Mouse (Mus musculus) heart, embryonic 15.5 days (tissue): ENCODE data around the gene Cypt3. TPM values are rescaled to one million over a fixed set of nuclear protein-coding genes. Genes with fewer than 3 reads are reported as not detected.

ENCODE experiments used
- ATAC-seq: fragments of 200-750 bp; cut with Nextera tagmentation; replicated peaks from 2 replicates; pipeline ENCODE4 v1.8.0; 2017; ENCODE audit warnings: low read depth, moderate TSS enrichment; ENCODE audit not compliant: insufficient number of reproducible peaks, insufficient read depth, low FRiP score
- H3K27ac ChIP-seq: fragments of 300-500 bp; sonication (generic); 2 replicates; pipeline ENCODE4 v1.5.1; 2015; ENCODE audit warnings: mild to moderate bottlenecking, inconsistent platforms
- H3K27me3 ChIP-seq: fragments of 300-500 bp; sonication (generic); 2 replicates; pipeline ENCODE4 v1.6.1; 2015; ENCODE audit warnings: inconsistent platforms
- H3K36me3 ChIP-seq: fragments of 300-500 bp; sonication (generic); 2 replicates; pipeline ENCODE4 v1.6.1; 2015; ENCODE audit warnings: mild to moderate bottlenecking, inconsistent platforms
- H3K4me1 ChIP-seq: fragments of 300-500 bp; sonication (generic); replicated peaks from 2 replicates; pipeline ENCODE4 v1.6.1; 2015; ENCODE audit warnings: inconsistent platforms
- H3K4me2 ChIP-seq: fragments of 300-500 bp; sonication (generic); 2 replicates; pipeline ENCODE4 v1.6.1; 2015; ENCODE audit warnings: inconsistent platforms, mild to moderate bottlenecking, moderate library complexity
- H3K4me3 ChIP-seq: fragments of 300-500 bp; sonication (generic); 2 replicates; pipeline ENCODE4 v1.5.1; 2015; ENCODE audit warnings: mild to moderate bottlenecking, inconsistent platforms
- H3K9ac ChIP-seq: fragments of 300-500 bp; sonication (generic); 2 replicates; pipeline ENCODE4 v1.6.1; 2015; ENCODE audit warnings: mild to moderate bottlenecking, inconsistent platforms
- H3K9me3 ChIP-seq: fragments of 300-500 bp; sonication (generic); replicated peaks from 2 replicates; pipeline ENCODE4 v1.6.1; 2016; ENCODE audit warnings: inconsistent platforms
- WGBS: fragments of 180-500 bp; shearing (Covaris S2); methylation state at CpG from one replicate; pipeline ENCODE4 v1.1.7; 2015; ENCODE audit warnings: mixed read lengths; 5-methylcytosine and 5-hydroxymethylcytosine counted together
- polyA plus RNA-seq: library from polyadenylated mRNA; unstranded; fragments of >200 nt; fragmentation: Nextera tagmentation; extraction: Ambion mirVana; gene quantifications from 2 replicates; pipeline ENCODE4 v1.2.1, GENCODE M21; 2015

Gene Cypt3
- not detected in 2 replicates for polyA plus RNA-seq

- Histone ChIP-seq H3K4me1 (no peaks in the 10 kb centered on the region), H3K27me3 (no peaks in the 10 kb centered on the region), H3K9ac (no peak within 1 kb of the TSS), H3K4me3 (no peak within 1 kb of the TSS), H3K4me2 (no peak within 1 kb of the TSS), H3K9me3 (no peaks in the 10 kb centered on the region), H3K27ac (no peak within 1 kb of the TSS), H3K36me3 (no peaks in the 10 kb centered on the region)
- ATAC-seq = no peak
- WGBS = 59% methylated on average over 7 of the region's 7 CpGs
Measured at GRCm38 (mm10) chrX:153558293-153558692, at the start of gene Cypt3. TSS of gene Cypt3 (plus strand) at chrX:153558593.

GRCm38 (mm10) chrX:153515491-153515890, 42.9 kb upstream of the Cypt3 start:
- Histone ChIP-seq H3K36me3 (no peaks in the 10 kb centered on the region), H3K9ac (no peak overlapping the region), H3K9me3 (no peaks in the 10 kb centered on the region), H3K4me3 (no peak overlapping the region), H3K4me2 (no peak overlapping the region), H3K4me1 (no peaks in the 10 kb centered on the region), H3K27ac (no peak overlapping the region), H3K27me3 (no peaks in the 10 kb centered on the region)
- no peak for ATAC-seq
- WGBS = 76% methylated on average over 5 of the region's 5 CpGs

GRCm38 (mm10) chrX:153528399-153528798, 30.0 kb upstream of the Cypt3 start:
- no peak overlapping the region for H3K27ac ChIP-seq
- H3K36me3 ChIP-seq = no peaks in the 10 kb centered on the region
- H3K4me1 ChIP-seq = no peaks in the 10 kb centered on the region
- WGBS = 9% methylated on average over 2 of the region's 2 CpGs
- ATAC-seq = no peak
- no peak overlapping the region for H3K4me3 ChIP-seq
- no peak overlapping the region for H3K4me2 ChIP-seq
- no peaks in the 10 kb centered on the region for H3K27me3 ChIP-seq
- no peaks in the 10 kb centered on the region for H3K9me3 ChIP-seq
- no peak overlapping the region for H3K9ac ChIP-seq

DNA sequence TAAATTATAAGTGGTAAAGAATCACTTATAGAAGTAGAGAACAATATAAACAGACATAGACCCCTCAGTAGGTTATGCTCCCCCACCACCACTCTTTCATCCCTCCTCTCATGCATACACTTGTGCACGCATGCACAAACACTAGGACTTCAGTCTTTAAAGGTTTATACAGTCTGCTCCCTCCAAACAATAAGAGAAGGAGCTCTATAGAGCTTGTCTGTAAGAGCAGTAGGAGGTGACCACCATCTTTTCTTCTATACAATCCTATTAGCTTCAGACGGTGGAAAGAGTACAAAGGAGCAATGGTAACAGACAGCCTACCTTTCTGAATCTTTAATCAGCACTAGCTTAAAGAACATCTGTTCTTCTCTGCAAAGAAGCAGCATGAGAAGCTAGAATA, 1.8 kb upstream of the Cypt3 start:
- no peaks in the 10 kb centered on the region for H3K9me3 ChIP-seq
- H3K36me3 ChIP-seq = no peaks in the 10 kb centered on the region
- no peak overlapping the region for H3K27ac ChIP-seq
- no peak overlapping the region for H3K9ac ChIP-seq
- H3K4me1 ChIP-seq = no peaks in the 10 kb centered on the region
- H3K4me2 ChIP-seq = no peak overlapping the region
- 64% methylated on average over 2 of the region's 2 CpGs for WGBS
- H3K27me3 ChIP-seq = no peaks in the 10 kb centered on the region
- H3K4me3 ChIP-seq = no peak overlapping the region
- no peak for ATAC-seq

GRCm38 (mm10) chrX:153564650-153565049, 6.3 kb downstream of the Cypt3 start:
- Histone ChIP-seq H3K27ac (no peak overlapping the region), H3K9ac (no peak overlapping the region), H3K36me3 (no peaks in the 10 kb centered on the region), H3K9me3 (no peaks in the 10 kb centered on the region), H3K4me1 (no peaks in the 10 kb centered on the region), H3K4me3 (no peak overlapping the region), H3K4me2 (no peak overlapping the region), H3K27me3 (no peaks in the 10 kb centered on the region)
- 60% methylated on average over 1 of the region's 1 CpGs for WGBS
- ATAC-seq = no peak

- H3K9ac ChIP-seq = no peak overlapping the region
- H3K4me3 ChIP-seq = no peak overlapping the region
- H3K36me3 ChIP-seq = no peaks in the 10 kb centered on the region
- no peak overlapping the region for H3K27ac ChIP-seq
- H3K4me2 ChIP-seq = no peak overlapping the region
- 28% methylated on average over 2 of the region's 2 CpGs for WGBS
- ATAC-seq = no peak
- H3K9me3 ChIP-seq = no peaks in the 10 kb centered on the region
- H3K4me1 ChIP-seq = no peaks in the 10 kb centered on the region
- no peaks in the 10 kb centered on the region for H3K27me3 ChIP-seq
Measured at GRCm38 (mm10) chrX:153599583-153599982, 41.2 kb downstream of the Cypt3 start.

Other genes with a start within 250 kb of the Cypt3 start
- 9.5 and 11.3 TPM in 2 replicates for gene Ubqln2, start 60.4 kb upstream of the Cypt3 start, polyA plus RNA-seq
- 4.5 and 5.1 TPM in 2 replicates for gene Kctd12b, start 137.8 kb downstream of the Cypt3 start, polyA plus RNA-seq
- gene Nbdy, start 165.0 kb downstream of the Cypt3 start, polyA plus RNA-seq = 73.7 and 75.6 TPM in 2 replicates